Mouse (Mus musculus) CD4-positive, CD25-positive, alpha-beta regulatory T cell, adult 9 weeks (primary cell): Measurements from ENCODE around the gene Nkapl. TPM values are rescaled to one million over a fixed set of nuclear protein-coding genes. Genes with fewer than 3 reads are reported as not detected.

Experiments used
- polyA plus RNA-seq: library from polyadenylated mRNA; unstranded; fragments of 100-300 nt; shearing (Covaris generic); gene quantifications from one replicate; pipeline ENCODE4 v1.2.1, GENCODE M21; 2017

Gene Nkapl
- 0.25 TPM for polyA plus RNA-seq

DNA sequence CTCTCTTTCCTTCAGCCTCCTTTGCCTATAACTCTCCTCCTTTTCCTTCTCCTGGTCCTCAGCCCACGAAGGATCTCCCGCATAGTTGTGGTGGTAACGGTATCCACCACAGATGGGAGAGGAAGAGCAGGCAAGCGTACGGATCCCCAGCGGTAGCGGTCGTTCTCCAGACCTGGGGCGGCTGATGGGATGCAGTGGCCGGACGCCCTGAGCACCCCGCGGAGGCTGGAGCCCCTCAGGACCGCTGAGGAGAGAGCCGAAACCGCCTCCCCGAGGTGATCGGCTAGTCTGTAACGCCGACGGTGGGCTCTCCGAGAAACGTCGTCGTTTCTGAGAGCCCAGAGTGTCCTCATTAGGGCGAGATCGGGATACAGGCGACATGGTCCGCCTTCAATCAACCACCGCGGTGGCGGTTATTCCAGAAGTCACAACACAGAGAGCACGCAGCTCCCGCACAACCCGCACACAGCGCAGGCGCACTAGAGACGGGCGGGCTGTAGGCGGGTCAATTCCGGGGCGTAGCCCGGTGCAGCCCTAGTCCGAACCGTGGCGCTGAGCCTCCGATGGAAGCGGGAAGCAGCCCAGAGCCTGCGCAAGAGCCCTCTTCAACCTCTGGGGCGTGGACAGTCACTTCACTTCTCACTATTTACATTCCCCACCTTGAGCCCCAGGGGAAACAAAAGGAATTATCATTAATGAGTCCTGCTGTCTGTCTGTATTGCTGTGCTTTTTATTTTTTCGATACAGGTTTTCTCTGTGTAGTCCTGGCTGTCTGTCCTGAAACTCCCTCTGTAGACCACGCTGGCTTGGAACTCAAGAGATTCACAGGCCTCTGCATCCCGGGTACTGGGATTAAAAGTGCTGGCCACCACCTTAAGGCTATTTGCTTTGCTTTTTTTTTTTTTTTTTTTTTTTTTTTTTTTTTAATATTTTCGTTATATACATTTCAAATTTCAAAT lies at the start of gene Nkapl:
Gene Nkapl (minus strand): TSS at position 449 of the 959 bp plus-strand sequence.

DNA sequence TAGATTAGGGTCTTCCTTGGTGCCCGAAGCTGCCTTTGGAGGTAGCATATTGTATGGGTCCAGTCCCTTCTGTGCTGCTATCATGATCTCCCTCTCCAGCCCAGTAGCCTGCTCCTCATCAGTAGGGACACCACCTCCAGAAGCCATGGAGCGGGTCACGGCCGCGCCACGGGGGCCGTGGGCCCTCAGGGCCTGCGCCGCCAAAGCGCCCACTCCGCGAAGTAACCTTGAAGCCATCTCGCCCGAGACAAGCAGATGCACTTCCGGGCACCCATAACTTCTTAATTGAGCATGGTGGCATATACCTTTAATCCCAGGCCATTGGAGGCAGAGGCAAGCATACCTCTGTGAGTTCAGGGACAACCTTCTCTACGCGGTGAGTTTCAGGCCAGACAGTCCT lies 32.9 kb upstream of the Nkapl start, which contains the start of gene Gm11273:
Gene Gm11273 (minus strand): TSS at position 237 of the 400 bp plus-strand sequence.

DNA sequence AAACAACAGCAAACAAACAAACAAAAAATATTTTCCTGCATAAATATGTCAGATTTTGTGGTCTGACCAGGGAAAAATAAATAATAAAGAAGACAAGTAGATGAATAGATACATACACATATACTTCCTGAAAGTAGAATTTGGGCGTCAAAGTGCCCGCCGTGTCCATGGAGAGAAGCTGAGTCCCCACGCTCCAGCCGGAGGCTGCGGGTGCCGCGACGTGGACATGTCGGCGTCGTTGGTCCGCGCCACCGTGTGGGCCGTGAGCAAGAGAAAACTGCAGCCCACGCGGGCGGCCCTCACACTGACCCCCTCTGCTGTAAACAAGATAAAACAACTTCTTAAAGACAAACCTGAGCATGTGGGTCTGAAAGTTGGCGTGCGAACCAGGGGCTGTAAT lies 26.8 kb upstream of the Nkapl start, which contains the start of gene AK157302:
Gene AK157302 (plus strand): TSS at position 144 of the 400 bp plus-strand sequence.

DNA sequence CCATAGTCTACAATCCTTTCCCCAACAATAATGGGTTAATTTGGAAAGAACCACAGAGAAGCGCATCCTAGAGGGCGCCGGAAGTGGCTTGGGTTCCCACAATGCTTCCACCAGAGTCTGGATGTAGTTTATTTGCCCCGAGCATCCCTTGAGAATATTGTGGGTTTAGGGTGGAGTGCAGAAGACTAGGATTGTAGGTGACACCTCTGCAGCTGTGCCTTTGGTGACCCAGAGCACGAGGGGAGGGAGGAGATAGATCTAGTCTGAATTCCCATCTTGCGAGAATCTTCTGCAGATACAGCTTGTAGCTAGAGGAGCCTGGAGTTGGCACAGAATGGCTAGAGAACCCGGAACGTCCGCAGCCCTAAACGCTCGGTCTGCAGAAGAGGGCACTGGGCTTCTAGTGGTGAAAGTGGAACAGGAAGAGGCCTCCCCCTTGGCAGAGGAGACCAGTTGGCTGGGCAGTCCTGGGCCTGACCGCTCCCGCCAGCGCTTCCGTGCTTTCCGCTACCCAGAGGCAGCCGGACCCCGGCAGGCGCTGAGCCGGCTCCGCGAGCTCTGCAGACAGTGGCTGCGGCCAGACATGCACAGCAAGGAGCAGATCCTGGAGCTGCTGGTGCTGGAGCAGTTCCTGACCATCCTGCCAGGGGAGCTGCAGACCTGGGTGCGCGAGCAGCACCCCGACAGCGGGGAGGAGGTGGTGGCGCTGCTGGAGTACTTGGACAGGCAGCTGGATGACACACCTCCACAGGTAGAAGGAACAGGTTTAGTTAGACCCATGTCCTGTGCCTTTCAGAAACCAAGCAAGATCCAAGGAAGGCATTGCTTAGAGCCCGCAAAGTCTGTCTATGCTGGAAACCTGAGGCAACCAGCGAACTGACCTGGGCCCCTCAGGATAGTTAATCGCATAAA lies 10.7 kb upstream of the Nkapl start, which contains the start of the genes Zkscan4 and Gm10065:
Gene Zkscan4 (plus strand): TSS at position 149 of the 912 bp plus-strand sequence.
Gene Gm10065 (minus strand): TSS at position 683 of the 912 bp plus-strand sequence.

DNA sequence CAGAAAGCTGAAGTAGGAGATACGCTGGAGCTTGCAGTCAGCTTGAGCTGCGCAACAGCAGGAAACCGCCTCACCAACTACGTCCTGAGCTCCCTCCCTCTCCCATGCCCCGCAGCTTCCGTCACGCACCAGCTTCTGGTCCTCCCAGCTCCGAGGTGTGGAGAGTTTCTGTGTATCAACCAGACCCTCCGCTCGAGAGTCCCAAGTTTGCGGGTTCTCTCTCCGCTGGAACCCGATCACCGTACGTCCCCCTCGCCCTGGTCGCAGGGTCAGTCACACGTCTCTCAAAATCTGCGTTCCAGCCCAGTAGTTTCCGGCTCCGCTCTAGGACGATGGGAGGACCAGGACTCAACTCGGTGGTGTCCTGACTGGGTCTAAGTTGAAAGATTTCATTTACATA lies 14.9 kb downstream of the Nkapl start, which contains the start of gene Zscan26:
Gene Zscan26 (minus strand): TSS at position 282 of the 400 bp plus-strand sequence.

DNA sequence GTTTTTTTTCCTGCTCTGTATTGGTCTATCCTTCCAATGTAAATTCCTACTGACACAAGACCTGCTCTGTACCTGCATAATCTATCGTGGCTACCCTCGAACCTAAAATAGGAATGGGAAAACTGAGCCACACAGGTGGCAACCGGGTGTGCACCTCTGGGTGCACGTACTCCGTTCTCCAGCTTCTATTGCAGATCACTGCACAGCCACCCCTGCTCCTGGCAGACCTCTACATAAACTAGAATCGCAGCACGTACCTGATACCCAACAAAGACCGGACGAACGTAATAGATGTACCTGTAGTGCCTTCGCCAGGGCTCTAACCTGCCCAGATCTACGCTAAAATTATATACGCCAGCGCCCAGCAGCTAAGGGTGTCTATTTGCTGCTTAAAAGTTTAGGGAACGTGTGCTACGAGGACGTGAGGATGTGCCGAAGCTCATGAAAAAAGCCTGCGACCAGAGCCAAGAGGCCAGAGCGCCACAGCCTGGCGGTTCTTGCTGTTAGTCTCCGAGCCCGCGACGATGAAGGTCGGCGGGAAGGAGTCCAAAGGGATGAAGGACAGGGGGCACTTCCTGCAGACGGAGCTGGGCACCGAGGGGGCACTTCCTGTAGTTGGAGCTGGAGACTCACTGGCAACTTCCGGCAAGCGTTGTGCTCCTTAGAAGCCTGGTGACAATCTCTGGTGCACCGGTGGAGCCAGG lies 27.7 kb downstream of the Nkapl start, which contains the start of gene Pgbd1:
Gene Pgbd1 (minus strand): TSS at position 556 of the 704 bp plus-strand sequence.

Other genes with a start within 250 kb of the Nkapl start
- not detected for gene Gpx5, start 175.8 kb downstream of the Nkapl start, polyA plus RNA-seq
- gene Gpx6, start 156.4 kb downstream of the Nkapl start, polyA plus RNA-seq, result not detected
- not detected for gene Olfr1367, start 121.6 kb downstream of the Nkapl start, polyA plus RNA-seq
- gene Zscan12, start 105.7 kb downstream of the Nkapl start, polyA plus RNA-seq, result 11.6 TPM
- 49.9 TPM for gene Zkscan3, start 65.8 kb downstream of the Nkapl start, polyA plus RNA-seq
- gene Pgbd1, start 27.5 kb downstream of the Nkapl start, polyA plus RNA-seq, result 0.84 TPM
- gene Zscan26, start 14.8 kb downstream of the Nkapl start, polyA plus RNA-seq, result 11.3 TPM
- gene Zkscan4, start 10.4 kb upstream of the Nkapl start, polyA plus RNA-seq, result not detected
- not detected for gene Gm10065, start 10.9 kb upstream of the Nkapl start, polyA plus RNA-seq
- gene AK157302, start 26.7 kb upstream of the Nkapl start, polyA plus RNA-seq, result 0.15 TPM
- 23.5 TPM for gene Gm11273, start 32.9 kb upstream of the Nkapl start, polyA plus RNA-seq
- gene Zkscan8, start 62.6 kb upstream of the Nkapl start, polyA plus RNA-seq, result 7.7 TPM
- not detected for gene Olfr1366, start 74.3 kb upstream of the Nkapl start, polyA plus RNA-seq
- not detected for gene Olfr1535, start 91.4 kb upstream of the Nkapl start, polyA plus RNA-seq
- not detected for gene Olfr1364, start 113.2 kb upstream of the Nkapl start, polyA plus RNA-seq
- gene Olfr1362, start 145.5 kb upstream of the Nkapl start, polyA plus RNA-seq, result not detected
- not detected for gene Olfr11, start 174.0 kb upstream of the Nkapl start, polyA plus RNA-seq
- gene Olfr1361, start 194.9 kb upstream of the Nkapl start, polyA plus RNA-seq, result not detected
- not detected for gene Olfr1360, start 208.9 kb upstream of the Nkapl start, polyA plus RNA-seq
- not detected for gene Olfr1359, start 229.6 kb upstream of the Nkapl start, polyA plus RNA-seq
- gene Hist1h2bl, start 247.6 kb upstream of the Nkapl start, polyA plus RNA-seq, result not detected
- not detected for gene Hist1h2ai, start 247.9 kb upstream of the Nkapl start, polyA plus RNA-seq
- not detected for gene Hist1h3h, start 249.2 kb upstream of the Nkapl start, polyA plus RNA-seq